Mouse (Mus musculus) hindbrain, embryonic 14.5 days (tissue): ENCODE data around the gene Cct7. TPM values are rescaled to one million over a fixed set of nuclear protein-coding genes. Genes with fewer than 3 reads are reported as not detected.

Experiments used
- ATAC-seq: fragments of 200-750 bp; cut with Nextera tagmentation; 2 replicates; pipeline ENCODE4 v1.8.0; 2017; ENCODE audit warnings: moderate number of reproducible peaks, mild to moderate bottlenecking, moderate TSS enrichment, moderate library complexity; ENCODE audit not compliant: low FRiP score
- DNase-seq: peaks from one replicate; pipeline ENCODE4 v3.0.0-alpha.2; 2015; ENCODE audit warnings: low spot score
- H3K27ac ChIP-seq: fragments of 300-500 bp; sonication (generic); 2 replicates; pipeline ENCODE4 v1.5.1; 2014; ENCODE audit warnings: mild to moderate bottlenecking, moderate library complexity
- H3K27me3 ChIP-seq: fragments of 300-500 bp; sonication (generic); 2 replicates; pipeline ENCODE4 v1.6.1; 2014; ENCODE audit warnings: mild to moderate bottlenecking, low read length, mixed read lengths; ENCODE audit not compliant: control insufficient read depth, insufficient read depth
- H3K36me3 ChIP-seq: fragments of 300-500 bp; sonication (generic); replicated peaks from 2 replicates; pipeline ENCODE4 v1.6.1; 2014; ENCODE audit not compliant: control insufficient read depth, insufficient read depth
- H3K4me1 ChIP-seq: fragments of 300-500 bp; sonication (generic); replicated peaks from 2 replicates; pipeline ENCODE4 v1.6.1; 2014; ENCODE audit warnings: antibody characterized with exemption, low read length, mixed read lengths; ENCODE audit not compliant: control insufficient read depth, insufficient read depth
- H3K4me2 ChIP-seq: fragments of 300-500 bp; sonication (generic); replicated peaks from 2 replicates; pipeline ENCODE4 v1.6.1; 2014; ENCODE audit warnings: mild to moderate bottlenecking, moderate library complexity
- H3K4me3 ChIP-seq: fragments of 300-500 bp; sonication (generic); replicated peaks from 2 replicates; pipeline ENCODE4 v1.5.1; 2014; ENCODE audit warnings: mild to moderate bottlenecking, low read length
- H3K9ac ChIP-seq: fragments of 300-500 bp; sonication (generic); 2 replicates; pipeline ENCODE4 v1.6.1; 2014
- H3K9me3 ChIP-seq: fragments of 300-500 bp; sonication (generic); 2 replicates; pipeline ENCODE4 v1.6.1; 2016; ENCODE audit warnings: low read length; ENCODE audit not compliant: control insufficient read depth
- WGBS: fragments of 180-500 bp; shearing (Covaris S2); extraction: QIAGEN DNeasy Blood & Tissue Kit; methylation state at CpG from one replicate; pipeline ENCODE4 v1.1.7; 2014; 5-methylcytosine and 5-hydroxymethylcytosine counted together
- polyA plus RNA-seq: library from polyadenylated mRNA; unstranded; fragments of >200 nt; fragmentation: Nextera tagmentation; extraction: Ambion mirVana; gene quantifications from 2 replicates; pipeline ENCODE4 v1.2.1, GENCODE M21; 2014

Gene Cct7
- polyA plus RNA-seq, 1 experiment from 2014 or later: 566 TPM

DNA sequence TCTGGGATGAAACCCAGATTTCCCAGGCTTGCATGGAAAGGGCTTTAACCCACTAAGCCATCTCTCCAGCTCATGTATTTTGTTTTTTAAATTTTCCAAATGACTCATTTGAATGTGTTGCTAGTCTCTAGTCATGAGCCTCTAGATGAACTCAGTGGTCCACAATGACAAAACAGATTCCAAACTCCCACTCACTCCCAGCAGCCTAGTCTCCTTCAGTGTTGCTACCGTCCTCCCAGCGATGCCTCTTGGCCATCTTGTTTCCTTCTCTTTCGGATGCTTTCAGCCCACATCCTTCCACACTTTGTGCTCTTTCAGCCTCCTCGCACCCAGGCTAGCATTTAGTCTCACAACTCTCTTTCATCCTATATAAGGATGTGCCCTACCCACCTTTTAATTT, 38.9 kb downstream of the Cct7 start:
- Histone ChIP-seq H3K27me3 (peaks cover 20% of the 10 kb centered on the region), H3K9ac (no peak overlapping the region), H3K4me2 (no peak overlapping the region), H3K36me3 (no peaks in the 10 kb centered on the region), H3K4me1 (no peaks in the 10 kb centered on the region), H3K4me3 (no peak overlapping the region), H3K27ac (no peak overlapping the region), H3K9me3 (no peaks in the 10 kb centered on the region)
- no peak for ATAC-seq
- no peak for DNase-seq
- WGBS: 84% methylated on average over 4 of the region's 4 CpGs

DNA sequence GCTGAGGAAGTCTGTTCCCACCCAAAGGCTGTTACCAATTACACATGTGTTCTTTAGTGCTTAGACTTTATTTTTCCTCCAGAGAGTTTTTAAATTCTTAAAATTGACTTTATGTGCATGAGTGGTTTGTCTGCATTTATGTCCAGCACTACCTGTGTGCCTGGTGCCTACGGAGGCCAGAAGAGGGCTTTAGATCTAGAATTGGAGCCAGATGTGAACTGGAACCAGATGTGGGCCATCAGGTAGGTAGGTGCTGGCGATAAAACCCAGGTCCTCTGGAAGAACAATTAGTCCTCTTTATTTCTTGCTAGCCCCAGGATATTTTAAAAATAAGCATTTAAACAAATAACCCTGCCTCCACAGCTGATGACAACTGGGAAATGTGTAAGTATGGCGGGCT, 40.3 kb downstream of the Cct7 start:
- no peak for ATAC-seq
- WGBS: 94% methylated on average over 3 of the region's 3 CpGs

GRCm38 (mm10) chr6:85496976-85497375, 45.7 kb downstream of the Cct7 start:
- Histone ChIP-seq H3K4me2 (no peak overlapping the region), H3K9me3 (no peaks in the 10 kb centered on the region), H3K4me1 (0 out of 2 replicates have a peak, but pooled peaks cover 4% of the 10 kb centered on the region), H3K4me3 (no peak overlapping the region), H3K36me3 (no peaks in the 10 kb centered on the region), H3K9ac (no peak overlapping the region), H3K27ac (no peak overlapping the region), H3K27me3 (no peaks in the 10 kb centered on the region)
- no peak for ATAC-seq
- no peak for DNase-seq

More for the DNA sequence above, 40.3 kb downstream of the Cct7 start:
- H3K9me3 ChIP-seq: no peaks in the 10 kb centered on the region
- peaks cover 6% of the 10 kb centered on the region for H3K27me3 ChIP-seq
- H3K4me2 ChIP-seq: no peak overlapping the region
- no peak overlapping the region for H3K27ac ChIP-seq
- H3K4me1 ChIP-seq: no peaks in the 10 kb centered on the region
- no peaks in the 10 kb centered on the region for H3K36me3 ChIP-seq
- no peak overlapping the region for H3K4me3 ChIP-seq
- no peak overlapping the region for H3K9ac ChIP-seq
- DNase-seq: no peak

DNA sequence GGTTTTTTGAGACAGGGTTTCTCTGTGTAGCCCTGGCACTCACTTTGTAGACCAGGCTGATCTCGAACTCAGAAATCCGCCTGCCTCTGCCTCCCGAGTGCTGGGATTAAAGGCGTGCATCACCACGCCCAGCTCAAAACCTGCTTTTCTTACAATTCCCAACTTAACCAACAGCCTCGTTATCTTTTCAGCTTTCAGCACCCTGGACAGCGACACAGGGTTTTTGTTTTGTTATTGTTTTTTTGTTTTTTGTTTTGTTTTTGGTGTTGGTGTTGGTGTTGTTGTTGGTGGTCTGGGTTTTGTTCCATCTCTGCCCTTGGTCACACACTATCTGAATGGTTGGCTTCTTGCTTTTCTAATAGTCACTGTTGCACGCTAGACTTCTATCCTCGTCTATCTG, 46.8 kb downstream of the Cct7 start:
- peaks cover 4% of the 10 kb centered on the region; the same call in 1 of the 2 replicates for H3K4me1 ChIP-seq
- H3K4me3 ChIP-seq: no peak overlapping the region
- WGBS: 76% methylated on average over 9 of the region's 9 CpGs
- no peak overlapping the region for H3K9ac ChIP-seq
- ATAC-seq (no peak), DNase-seq (no peak)
- H3K9me3 ChIP-seq: no peaks in the 10 kb centered on the region
- H3K27ac ChIP-seq: no peak overlapping the region
- no peaks in the 10 kb centered on the region for H3K27me3 ChIP-seq
- no peaks in the 10 kb centered on the region for H3K36me3 ChIP-seq
- H3K4me2 ChIP-seq: no peak overlapping the region

- H3K4me3 ChIP-seq: no peak overlapping the region
- no peak for DNase-seq
These were observed 49.1 kb downstream of the Cct7 start for GRCm38 (mm10) chr6:85500416-85500815.

DNA sequence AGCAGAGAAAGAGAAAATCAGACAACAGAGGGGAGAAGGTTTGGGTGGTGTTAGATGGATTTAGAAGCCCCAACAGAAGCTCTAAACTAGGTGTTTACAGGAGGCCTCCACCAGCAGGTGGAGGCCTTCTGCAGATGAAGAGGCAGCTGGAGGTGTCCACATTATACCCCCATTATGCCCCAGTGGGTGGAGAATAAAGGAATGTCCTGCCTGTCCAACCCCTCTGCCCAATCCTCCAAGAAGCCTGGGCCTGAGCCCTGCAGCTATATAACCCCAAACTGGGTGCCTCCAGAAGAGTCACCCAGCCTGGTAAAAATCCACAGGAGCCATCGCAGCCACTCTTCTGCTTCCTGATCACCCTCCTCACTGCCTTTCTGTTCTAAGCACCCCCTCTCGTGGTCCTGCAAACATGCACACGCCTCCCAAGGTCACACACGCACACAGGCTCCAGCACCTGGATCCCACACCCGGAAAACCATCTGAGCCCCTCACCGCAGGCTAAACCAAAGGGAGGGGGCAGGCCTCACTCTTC, 50.3 kb downstream of the Cct7 start:
- Histone ChIP-seq H3K4me3 (peak overlapping the region; percentile 82), H3K27me3 (no peaks in the 10 kb centered on the region), H3K36me3 (no peaks in the 10 kb centered on the region), H3K4me1 (peaks cover 4% of the 10 kb centered on the region; the same call in 1 of the 2 replicates), H3K27ac (peak overlapping the region; percentile 74), H3K9me3 (no peaks in the 10 kb centered on the region), H3K9ac (peak overlapping the region; percentile 87), H3K4me2 (peak overlapping the region; percentile 63)
- DNase-seq (no peak), ATAC-seq (0 out of 2 replicates have a peak, but pooled peaks have one; percentile 7)
- 5% methylated on average over 6 of the region's 6 CpGs for WGBS

More at GRCm38 (mm10) chr6:85500416-85500815, 49.1 kb downstream of the Cct7 start:
- Histone ChIP-seq H3K9me3 (no peaks in the 10 kb centered on the region), H3K27ac (no peak overlapping the region), H3K4me2 (no peak overlapping the region), H3K4me1 (peaks cover 4% of the 10 kb centered on the region; the same call in 1 of the 2 replicates), H3K36me3 (no peaks in the 10 kb centered on the region), H3K27me3 (no peaks in the 10 kb centered on the region), H3K9ac (no peak overlapping the region)
- 77% methylated on average over 1 of the region's 1 CpGs for WGBS
- no peak for ATAC-seq

DNA sequence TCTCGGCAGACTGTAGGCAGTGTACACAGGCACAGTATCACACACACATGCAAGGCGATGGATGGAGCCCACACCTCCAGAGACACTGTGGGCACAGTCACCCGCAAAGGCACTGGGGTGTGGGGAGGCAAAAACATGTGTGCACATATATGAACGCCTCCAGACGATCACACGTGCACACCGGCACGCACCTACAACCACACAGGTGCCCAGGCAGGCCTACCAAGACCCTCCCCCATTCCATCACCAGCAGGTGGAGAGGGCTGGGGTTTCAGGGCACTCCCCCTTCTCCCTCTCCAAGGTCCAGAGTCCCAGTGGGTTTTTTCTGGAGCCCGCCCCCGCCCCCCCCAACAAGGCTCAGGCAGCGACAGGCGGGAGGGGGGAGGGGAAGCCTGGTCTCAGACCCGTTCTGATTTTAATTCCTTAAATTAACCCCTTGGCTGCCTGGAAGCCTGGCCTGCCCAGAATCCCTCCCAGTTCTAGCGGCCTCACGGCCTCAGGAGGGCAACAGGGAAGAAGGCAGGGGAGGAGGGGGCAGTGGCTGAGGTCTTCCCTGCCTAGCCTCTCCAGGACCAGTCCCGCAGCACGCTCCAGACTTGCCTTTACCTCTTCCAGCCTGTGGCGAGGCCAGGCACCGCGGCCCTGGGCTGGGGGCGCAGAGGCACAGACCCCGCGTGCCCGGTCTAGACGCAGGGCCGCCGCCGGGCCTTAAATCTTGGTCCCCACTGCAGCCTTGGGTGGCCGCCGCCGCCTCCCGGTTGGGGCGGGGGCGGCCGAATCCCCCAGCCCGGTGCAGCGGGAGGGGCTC, 51.0 kb downstream of the Cct7 start:
- H3K4me2 ChIP-seq: peak overlapping the region; percentile 63
- no peaks in the 10 kb centered on the region; the same call in 1 of the 2 replicates for H3K27me3 ChIP-seq
- peak; percentile 80 for ATAC-seq
- no peaks in the 10 kb centered on the region for H3K9me3 ChIP-seq
- H3K9ac ChIP-seq: peak overlapping the region; percentile 87
- peaks cover 4% of the 10 kb centered on the region; the same call in 1 of the 2 replicates for H3K4me1 ChIP-seq
- H3K36me3 ChIP-seq: no peaks in the 10 kb centered on the region
- peak overlapping the region; percentile 74 for H3K27ac ChIP-seq
- 2% methylated on average over 35 of the region's 37 CpGs for WGBS
- peak overlapping the region; percentile 82 for H3K4me3 ChIP-seq
- DNase-seq: no peak

DNA sequence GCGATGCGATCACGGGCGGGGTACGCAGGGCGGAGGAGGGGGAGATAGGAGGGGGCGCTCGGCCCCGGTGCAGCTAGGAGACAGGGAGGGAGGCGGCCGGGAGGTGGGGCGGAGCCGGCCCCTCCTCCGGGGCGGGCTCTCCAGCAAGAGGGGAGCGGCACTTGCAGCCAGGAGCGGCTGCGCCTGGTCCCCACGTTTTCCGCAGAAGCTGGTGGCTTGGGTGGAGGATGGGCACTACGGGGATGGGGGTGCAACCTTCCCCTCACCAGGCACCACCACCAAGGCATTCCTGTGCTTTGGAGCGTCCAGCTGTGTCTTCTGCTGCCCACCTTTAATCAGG, 51.6 kb downstream of the Cct7 start, which contains the start of gene Fbxo41:
Fbxo41 (minus strand) TSS at position 84 of the 340 bp plus-strand sequence.
- Histone ChIP-seq H3K4me3 (peak within 1 kb of the TSS; percentile 82), H3K9ac (peak within 1 kb of the TSS; percentile 87), H3K27me3 (no peaks in the 10 kb centered on the region; the same call in 1 of the 2 replicates), H3K4me2 (peak within 1 kb of the TSS; percentile 63), H3K9me3 (no peaks in the 10 kb centered on the region), H3K27ac (peak within 1 kb of the TSS; percentile 74), H3K36me3 (no peaks in the 10 kb centered on the region), H3K4me1 (peaks cover 4% of the 10 kb centered on the region; the same call in 1 of the 2 replicates)
- DNase-seq (peak; percentile 74), ATAC-seq (peak; percentile 92)
- 1% methylated on average over 13 of the region's 22 CpGs for WGBS

DNA sequence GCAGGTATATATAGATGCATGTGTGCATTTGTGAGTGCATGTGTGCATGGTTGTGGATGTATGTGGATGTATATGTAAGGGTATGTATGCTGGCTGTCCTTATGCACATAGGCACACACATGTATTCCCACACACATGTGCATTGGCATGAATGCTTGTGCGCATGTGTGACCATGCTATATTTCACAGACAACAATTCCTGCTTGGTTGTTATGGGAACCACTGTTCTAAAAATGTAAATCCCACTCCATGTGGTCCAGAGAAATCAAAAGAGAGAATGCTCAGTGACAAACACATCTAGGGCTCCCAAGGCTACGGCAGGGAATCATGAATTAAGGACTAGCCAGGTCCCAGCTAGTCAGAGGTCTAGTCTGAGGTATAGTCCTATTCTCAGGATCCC, 53.6 kb downstream of the Cct7 start:
- Histone ChIP-seq H3K36me3 (no peaks in the 10 kb centered on the region), H3K27ac (no peak overlapping the region), H3K4me2 (no peak overlapping the region), H3K4me3 (no peak overlapping the region), H3K27me3 (peaks cover under 1% of the 10 kb centered on the region), H3K9me3 (no peaks in the 10 kb centered on the region), H3K9ac (no peak overlapping the region), H3K4me1 (peaks cover 4% of the 10 kb centered on the region; the same call in 1 of the 2 replicates)
- 41% methylated on average over 2 of the region's 2 CpGs for WGBS
- no peak for ATAC-seq
- no peak for DNase-seq
